Mouse (Mus musculus) right cerebral cortex, adult 2 months (tissue): ENCODE measurements around the gene Tmc2.
A peak's percentile ranks its signal among the peaks of the same experiment; 100 is the strongest.

ENCODE experiments used
- DNase-seq, 2 experiments: peaks; one replicate each; pipeline ENCODE4 v3.0.0; 2021 to 2022; ENCODE audit warnings: low spot score in 2 of 2

Tmc2 gene

GRCm38 (mm10) chr2:130256762-130257161 is 61.8 kb downstream of the Tmc2 start:
- DNase-seq = no peak

GRCm38 (mm10) chr2:130260822-130261221 is 65.8 kb downstream of the Tmc2 start:
- DNase-seq = no peak

DNA sequence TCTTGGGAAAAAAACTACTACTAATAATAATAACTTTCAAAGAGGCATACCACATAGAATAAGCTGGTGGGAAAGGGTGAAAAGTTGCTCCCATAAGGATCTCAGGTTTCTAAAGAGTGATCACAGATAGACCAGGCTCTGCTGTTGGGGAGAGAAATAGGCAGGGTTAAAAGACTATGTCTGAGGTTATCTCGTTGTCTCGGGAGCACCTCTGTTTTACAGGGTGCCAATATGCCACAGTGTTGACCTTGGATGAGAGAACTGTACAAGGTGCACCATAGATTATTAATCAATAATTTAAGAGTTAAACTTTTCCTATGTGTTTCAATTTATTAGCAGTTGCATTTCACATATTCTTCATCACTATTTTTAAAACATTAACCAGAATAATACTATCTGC is 66.9 kb downstream of the Tmc2 start:
- DNase-seq = no peak

DNA sequence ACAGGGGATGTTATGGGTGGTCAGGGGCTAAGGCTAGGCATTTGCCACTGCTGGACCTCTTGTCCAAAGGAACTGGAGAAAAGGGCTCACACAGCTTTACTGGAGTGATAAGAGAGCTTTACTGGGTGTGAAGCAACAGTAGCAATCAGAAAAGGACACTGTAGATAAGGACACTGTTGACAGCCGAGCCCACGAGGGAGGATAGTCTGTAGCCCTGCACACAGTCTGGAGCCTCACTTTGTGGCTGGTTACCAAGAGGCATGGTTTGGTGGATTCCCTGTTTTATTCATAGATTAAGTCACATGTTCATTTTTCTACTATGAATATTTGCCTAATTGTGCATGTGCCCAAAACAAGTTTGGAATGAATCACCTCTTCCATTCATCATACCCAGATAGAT is 67.4 kb downstream of the Tmc2 start:
- DNase-seq = no peak

- DNase-seq = no peak
These were observed 70.5 kb downstream of the Tmc2 start for GRCm38 (mm10) chr2:130265520-130265919.

DNA sequence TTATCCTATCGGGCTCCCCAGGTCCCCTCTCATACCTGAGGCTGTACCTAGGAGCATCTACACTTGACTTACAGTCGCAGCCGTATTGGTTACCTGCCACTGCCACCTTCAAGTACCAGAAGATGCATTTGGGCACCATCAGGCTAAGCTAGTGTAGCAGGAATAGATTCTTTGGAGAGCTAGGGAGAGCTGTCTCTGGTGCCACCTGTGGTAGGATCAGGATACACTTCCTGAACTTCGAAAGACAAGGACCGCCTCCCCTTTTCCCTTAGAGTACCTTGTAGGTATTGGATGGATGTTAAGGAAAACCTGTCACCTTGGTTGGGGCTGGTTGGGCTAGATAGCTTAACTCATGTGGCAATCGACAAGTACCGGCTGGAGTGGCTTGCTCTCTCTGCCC is 73.1 kb downstream of the Tmc2 start:
- no peak for DNase-seq

- DNase-seq = no peak
These were observed 78.7 kb downstream of the Tmc2 start for GRCm38 (mm10) chr2:130273732-130274131.

GRCm38 (mm10) chr2:130274149-130274861 is 79.3 kb downstream of the Tmc2 start, which contains the start of gene Nop56:
Gene Nop56 (plus strand): TSS chr2:130274430.
- peak; percentile 100 for DNase-seq

DNA sequence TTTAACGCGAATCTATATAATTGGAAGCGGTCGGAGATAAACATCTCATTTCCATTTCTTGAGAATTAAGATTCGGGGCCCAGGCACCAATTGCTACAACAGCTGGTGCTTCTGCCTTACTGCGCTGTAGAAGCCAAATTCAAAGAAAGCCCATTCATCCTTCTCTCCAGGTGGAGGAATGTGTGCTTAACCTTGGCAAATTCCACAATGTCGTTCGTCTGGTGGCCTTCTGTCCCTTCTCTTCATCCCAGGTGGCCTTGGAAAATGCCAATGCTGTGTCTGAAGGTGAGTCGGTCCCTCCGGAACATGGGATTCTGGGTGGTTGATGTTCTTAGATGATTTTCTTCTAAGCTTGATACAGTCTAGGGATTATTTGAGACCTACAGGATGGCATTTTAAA is 79.9 kb downstream of the Tmc2 start:
- DNase-seq = no peak

DNA sequence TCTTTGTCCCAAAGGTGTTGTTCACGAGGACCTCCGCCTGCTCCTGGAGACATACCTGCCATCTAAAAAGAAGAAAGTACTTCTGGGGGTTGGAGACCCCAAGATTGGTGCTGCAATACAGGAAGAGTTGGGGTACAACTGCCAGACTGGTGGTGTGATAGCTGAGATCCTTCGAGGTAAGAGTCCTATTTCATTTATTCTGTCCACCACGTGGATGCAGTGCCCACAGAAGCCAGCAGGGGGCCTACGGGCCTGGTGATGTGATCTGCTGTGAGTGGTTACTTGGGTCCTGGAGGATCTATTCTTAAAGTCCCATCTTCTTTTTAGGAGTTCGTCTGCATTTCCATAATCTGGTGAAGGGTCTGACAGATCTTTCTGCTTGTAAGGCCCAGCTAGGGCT is 80.7 kb downstream of the Tmc2 start:
- peak in 1 of 2 experiments; percentile 47 for DNase-seq

DNA sequence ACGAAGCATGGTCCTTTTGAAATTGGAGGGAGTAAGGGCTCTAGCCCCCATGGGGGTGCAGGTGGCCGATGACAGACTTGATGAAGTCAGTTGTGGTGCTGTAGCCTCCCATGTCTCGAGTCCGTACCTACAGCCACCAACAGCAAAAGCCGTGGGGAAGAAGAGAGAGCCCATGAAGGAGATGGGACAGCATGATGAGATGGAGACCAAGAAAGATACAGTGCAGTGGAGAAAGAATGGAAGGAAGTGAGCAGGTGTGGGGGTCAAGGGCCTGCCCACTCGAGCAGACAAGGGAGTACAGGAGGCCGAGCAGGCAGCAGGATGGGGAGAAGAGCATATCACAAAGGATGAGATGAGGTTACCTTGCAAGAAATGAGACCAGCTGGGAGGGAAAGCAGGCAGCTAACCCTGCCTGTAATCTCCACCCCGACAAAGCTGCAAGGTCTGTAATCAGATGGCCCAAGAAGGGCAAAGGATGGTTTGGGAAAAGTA is 84.7 kb downstream of the Tmc2 start:
- DNase-seq = no peak

DNA sequence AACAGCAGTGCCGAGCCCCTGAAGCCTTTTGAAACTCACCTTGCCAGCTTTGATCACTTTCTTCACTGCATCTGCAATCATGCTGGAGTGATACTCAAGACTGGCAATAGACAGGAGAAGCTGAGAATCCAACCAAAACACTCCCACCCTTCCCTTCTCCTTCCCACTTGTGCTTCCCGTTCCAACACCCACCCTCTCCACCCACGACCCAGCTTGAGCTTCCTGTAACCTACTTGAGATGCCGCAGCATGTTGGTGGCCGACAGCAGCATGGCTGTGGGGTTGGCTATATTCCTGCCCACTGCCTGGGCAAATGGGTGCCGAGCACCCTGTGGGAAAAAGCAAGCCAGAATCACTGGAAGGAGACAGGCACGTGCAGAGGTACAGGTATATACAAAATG is 85.2 kb downstream of the Tmc2 start:
- DNase-seq = peak; percentile 44 to 59

DNA sequence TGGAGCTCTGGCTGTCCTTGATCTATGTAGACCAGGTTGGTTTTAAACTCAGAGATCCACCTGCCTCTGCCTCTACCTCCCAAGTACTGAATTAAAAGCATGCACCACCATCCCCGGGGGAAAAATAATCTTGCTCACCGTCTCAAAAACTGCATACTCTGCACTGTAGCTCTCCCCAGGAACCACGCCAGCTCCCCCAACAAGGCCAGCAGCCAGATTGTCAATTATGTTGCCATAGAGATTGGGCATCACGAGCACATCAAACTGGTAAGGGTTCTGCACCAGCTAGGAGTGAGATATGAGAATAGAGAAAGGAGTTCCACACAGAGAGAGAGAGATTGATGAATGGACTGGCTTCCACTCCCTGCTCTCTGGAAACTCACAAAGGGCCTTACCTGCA is 85.8 kb downstream of the Tmc2 start:
- no peak for DNase-seq

- peak; percentile 94 to 95 for DNase-seq
These were observed 89.1 kb downstream of the Tmc2 start, which contains the start of gene Idh3b for GRCm38 (mm10) chr2:130283854-130284654. Gene Idh3b (minus strand): TSS chr2:130284547.

DNA sequence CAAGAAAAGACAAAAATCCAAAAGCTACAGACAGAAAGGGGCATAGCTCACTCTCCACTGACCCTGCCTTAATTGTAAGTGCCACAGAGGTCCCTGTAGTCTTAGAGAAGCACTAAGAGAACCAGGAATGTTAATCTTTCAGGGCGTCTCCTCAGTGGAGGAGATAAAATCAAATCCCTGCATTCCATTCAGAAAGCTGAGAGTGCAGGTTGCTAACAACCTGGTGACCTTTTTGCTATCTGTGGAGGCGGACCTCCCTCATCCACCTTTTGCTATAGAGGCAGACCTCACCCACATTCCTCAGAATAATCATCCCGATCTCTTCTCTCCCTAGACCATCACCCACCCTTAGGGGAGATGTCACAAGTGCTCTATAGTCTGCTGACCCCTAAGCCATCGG is 94.1 kb downstream of the Tmc2 start:
- DNase-seq = no peak

GRCm38 (mm10) chr2:130291434-130291833 is 96.4 kb downstream of the Tmc2 start:
- DNase-seq = peak; percentile 82 to 87

DNA sequence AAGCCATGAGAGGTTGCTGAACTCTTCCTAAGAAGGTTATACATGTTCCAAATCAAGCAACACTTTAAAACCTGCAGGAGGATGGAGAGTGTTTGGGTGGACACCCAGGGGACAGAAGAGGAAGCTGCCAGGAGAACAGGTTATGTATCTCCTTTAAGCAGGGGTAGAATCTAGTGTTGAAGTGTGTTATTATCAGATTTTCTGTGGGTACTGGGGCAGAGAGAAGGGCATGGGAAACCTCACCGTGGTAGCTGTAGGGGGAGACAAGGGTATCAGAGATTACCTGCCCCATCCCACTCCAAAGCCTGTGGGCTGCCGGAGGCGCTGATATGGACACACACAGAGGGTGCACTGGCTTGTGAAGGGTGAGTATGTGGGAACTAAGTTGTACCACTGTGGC is 98.0 kb downstream of the Tmc2 start:
- DNase-seq = no peak

GRCm38 (mm10) chr2:130293486-130293885 is 98.5 kb downstream of the Tmc2 start:
- no peak for DNase-seq

DNA sequence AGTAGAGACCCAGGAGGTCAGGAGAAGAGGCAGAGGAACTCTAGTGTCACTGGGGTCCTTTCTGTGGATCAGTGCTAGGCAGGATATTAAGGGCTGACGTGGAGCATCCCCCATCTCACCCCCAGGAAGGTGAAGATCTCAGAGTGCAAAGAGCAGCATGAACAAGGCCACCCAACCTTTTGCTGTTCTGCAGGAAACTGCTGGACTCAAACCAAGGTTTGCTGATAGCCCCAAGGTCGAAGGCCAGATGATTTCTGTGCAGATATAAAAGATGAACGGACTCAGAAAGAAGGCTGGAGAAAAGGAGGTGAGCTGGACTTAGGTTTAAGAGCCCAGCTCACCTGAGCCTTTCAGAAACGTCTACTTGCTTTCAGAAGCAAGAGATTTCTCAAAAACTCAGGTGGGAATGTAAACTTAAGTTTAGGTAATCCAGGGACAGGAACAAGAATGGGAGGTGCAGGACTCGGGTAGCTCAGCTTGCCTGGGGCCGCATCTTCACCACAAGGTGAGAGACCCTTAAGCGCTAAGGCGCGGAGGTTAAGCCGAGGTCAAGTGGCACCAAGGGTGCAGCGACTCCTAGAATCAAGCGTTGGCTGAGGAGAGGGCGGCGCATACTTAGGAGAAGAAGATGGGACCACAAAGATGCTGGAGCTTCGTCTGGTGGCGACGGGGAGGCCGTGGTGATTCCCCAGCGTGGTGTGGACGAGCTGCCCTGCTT is 99.4 kb downstream of the Tmc2 start:
- DNase-seq = no peak

GRCm38 (mm10) chr2:130294936-130295277 is 99.9 kb downstream of the Tmc2 start, which contains the start of gene Ebf4:
Gene Ebf4 (plus strand): TSS chr2:130295169.
- DNase-seq = no peak

- DNase-seq = peak in 1 of 2 experiments; percentile 45
These were observed 100.5 kb downstream of the Tmc2 start for GRCm38 (mm10) chr2:130295331-130296133.
